Mouse (Mus musculus): ENCODE data around the gene Mical2.

The Mical2 gene

GRCm38 (mm10) chr7:112369046-112369445 lies 143.4 kb downstream of the Mical2 start:
- peak; percentile 84 for DNase-seq

- DNase-seq: no peak
Measured at GRCm38 (mm10) chr7:112369977-112370376, 144.3 kb downstream of the Mical2 start.

GRCm38 (mm10) chr7:112371387-112371786 lies 145.7 kb downstream of the Mical2 start:
- DNase-seq: no peak

GRCm38 (mm10) chr7:112374035-112374434 lies 148.4 kb downstream of the Mical2 start:
- DNase-seq: no peak

- DNase-seq: no peak
Measured at GRCm38 (mm10) chr7:112375062-112375461, 149.4 kb downstream of the Mical2 start.

GRCm38 (mm10) chr7:112375900-112376299 lies 150.2 kb downstream of the Mical2 start:
- no peak for DNase-seq

- DNase-seq: no peak
Measured at GRCm38 (mm10) chr7:112376611-112377010, 151.0 kb downstream of the Mical2 start.

GRCm38 (mm10) chr7:112377314-112377713 lies 151.7 kb downstream of the Mical2 start:
- DNase-seq: peak; percentile 59

- DNase-seq: no peak
Measured at GRCm38 (mm10) chr7:112378056-112378455, 152.4 kb downstream of the Mical2 start.

GRCm38 (mm10) chr7:112378476-112378875 lies 152.8 kb downstream of the Mical2 start:
- DNase-seq: no peak

GRCm38 (mm10) chr7:112386521-112386920 lies 160.9 kb downstream of the Mical2 start:
- DNase-seq: no peak

GRCm38 (mm10) chr7:112387876-112388275 lies 162.2 kb downstream of the Mical2 start:
- DNase-seq: no peak

- no peak for DNase-seq
Measured at GRCm38 (mm10) chr7:112388363-112388875, 162.8 kb downstream of the Mical2 start.

GRCm38 (mm10) chr7:112389611-112390251 lies 164.1 kb downstream of the Mical2 start:
- no peak for DNase-seq

- no peak for DNase-seq
Measured at GRCm38 (mm10) chr7:112390252-112390936, 164.7 kb downstream of the Mical2 start.

- DNase-seq: no peak
Measured at GRCm38 (mm10) chr7:112390937-112391605, 165.4 kb downstream of the Mical2 start.

GRCm38 (mm10) chr7:112397786-112398185 lies 172.1 kb downstream of the Mical2 start:
- DNase-seq: no peak

GRCm38 (mm10) chr7:112399425-112400170 lies 173.9 kb downstream of the Mical2 start:
- DNase-seq: no peak

GRCm38 (mm10) chr7:112400175-112400574 lies 174.5 kb downstream of the Mical2 start:
- peak; percentile 68 for DNase-seq

GRCm38 (mm10) chr7:112405061-112405460 lies 179.4 kb downstream of the Mical2 start:
- no peak for DNase-seq

GRCm38 (mm10) chr7:112405578-112405977 lies 179.9 kb downstream of the Mical2 start:
- no peak for DNase-seq

GRCm38 (mm10) chr7:112407597-112407996 lies 181.9 kb downstream of the Mical2 start:
- DNase-seq: no peak

- no peak for DNase-seq
Measured at GRCm38 (mm10) chr7:112409991-112410390, 184.3 kb downstream of the Mical2 start.
